Mouse (Mus musculus) small intestine, adult 2 months (tissue): ENCODE measurements at regions not wholly inside any gene's neighbourhood (a gene's known extent, or its start where the extent isn't known, plus 50 kb on each side); places are given as distances from the start of the nearest gene placed in this dataset.

Experiments used
- CTCF ChIP-seq: fragments of 200-500 bp; IDR thresholded peaks from 2 replicates; pipeline ENCODE4 v1.5.1; 2012; ENCODE audit warnings: low read depth, mild to moderate bottlenecking, control low read depth, inconsistent platforms, low read length, moderate library complexity, mixed read lengths; ENCODE audit not compliant: insufficient replicate concordance, insufficient read length; ENCODE audit errors: extremely low read depth
- POLR2A ChIP-seq: fragments of 200-500 bp; IDR thresholded peaks from 2 replicates; pipeline ENCODE4 v1.6.1; 2012; ENCODE audit warnings: low read depth, mild to moderate bottlenecking, control low read depth, inconsistent platforms, low read length, moderate library complexity

DNA sequence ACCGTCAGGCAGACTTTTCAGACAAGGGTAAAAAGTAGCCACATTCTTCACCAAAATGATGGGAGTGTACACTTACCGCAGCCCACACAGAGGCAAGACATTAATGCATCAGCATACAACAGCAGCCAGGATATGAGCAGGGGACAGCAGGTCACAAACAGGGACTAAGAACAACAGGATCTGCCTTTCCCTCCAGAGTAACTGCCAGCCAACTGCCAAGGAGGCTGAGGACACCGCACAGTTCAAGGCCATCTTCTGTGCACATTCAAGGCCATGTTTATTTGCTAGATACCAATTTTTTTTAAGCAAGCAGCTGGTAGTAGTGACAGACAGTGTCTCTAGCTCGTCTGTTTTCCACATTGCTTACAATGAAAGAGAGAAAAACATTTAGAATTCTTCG, 130.6 kb downstream of the Gipc2 start:
- TF ChIP-seq CTCF = no peak
- no peak for TF ChIP-seq POLR2A
